Mouse (Mus musculus) ovary, adult 18-20 months (tissue): ENCODE data around the gene Aldh9a1.
A peak's percentile ranks its signal among the peaks of the same experiment; 100 is the strongest.

Source experiments
- DNase-seq: peaks from one replicate; pipeline ENCODE4 v3.0.0; 2022; ENCODE audit warnings: low spot score, mixed read lengths

Aldh9a1 gene

GRCm38 (mm10) chr1:167384156-167384555 is 34.4 kb downstream of the Aldh9a1 start:
- no peak for DNase-seq

GRCm38 (mm10) chr1:167385211-167385610 is 35.4 kb downstream of the Aldh9a1 start:
- DNase-seq: no peak

GRCm38 (mm10) chr1:167385636-167386035 is 35.8 kb downstream of the Aldh9a1 start:
- no peak for DNase-seq

- no peak for DNase-seq
Observed at GRCm38 (mm10) chr1:167386466-167386865, 36.7 kb downstream of the Aldh9a1 start.

GRCm38 (mm10) chr1:167387310-167387709 is 37.5 kb downstream of the Aldh9a1 start:
- no peak for DNase-seq

- DNase-seq: no peak
Observed at GRCm38 (mm10) chr1:167387796-167388195, 38.0 kb downstream of the Aldh9a1 start.

- DNase-seq: no peak
Observed at GRCm38 (mm10) chr1:167388571-167388970, 38.8 kb downstream of the Aldh9a1 start.

- no peak for DNase-seq
Observed at GRCm38 (mm10) chr1:167389584-167389983, 39.8 kb downstream of the Aldh9a1 start.

- DNase-seq: no peak
Observed at GRCm38 (mm10) chr1:167390381-167390780, 40.6 kb downstream of the Aldh9a1 start.

- no peak for DNase-seq
Observed at GRCm38 (mm10) chr1:167391241-167391640, 41.5 kb downstream of the Aldh9a1 start.

GRCm38 (mm10) chr1:167392031-167392640 is 42.3 kb downstream of the Aldh9a1 start:
- no peak for DNase-seq

- no peak for DNase-seq
Observed at GRCm38 (mm10) chr1:167392687-167393086, 42.9 kb downstream of the Aldh9a1 start.

- no peak for DNase-seq
Observed at GRCm38 (mm10) chr1:167393281-167393680, 43.5 kb downstream of the Aldh9a1 start.

GRCm38 (mm10) chr1:167393683-167394492 is 44.1 kb downstream of the Aldh9a1 start, which contains the start of gene Mgst3:
Mgst3 (minus strand) TSS chr1:167393841.
- peak; percentile 88 for DNase-seq

- DNase-seq: no peak
Observed at GRCm38 (mm10) chr1:167405237-167405636, 55.4 kb downstream of the Aldh9a1 start.

- DNase-seq: no peak
Observed at GRCm38 (mm10) chr1:167409601-167410000, 59.8 kb downstream of the Aldh9a1 start.

GRCm38 (mm10) chr1:167411991-167412715 is 62.4 kb downstream of the Aldh9a1 start:
- no peak for DNase-seq

- DNase-seq: peak; percentile 7
Observed at GRCm38 (mm10) chr1:167414846-167415245, 65.1 kb downstream of the Aldh9a1 start.
